Mouse (Mus musculus): Measurements from ENCODE around the gene Flt3. TPM values are rescaled to one million over a fixed set of nuclear protein-coding genes. Genes with fewer than 3 reads are reported as not detected.

The Flt3 gene
- polyA plus RNA-seq, 1 experiment from 2014 or later, result 1.9 TPM

GRCm38 (mm10) chr5:147395050-147395449 lies 5.2 kb downstream of the Flt3 start:
- 35% methylated on average over 1 of the region's 1 CpGs for WGBS
- H3K4me2 ChIP-seq (ENCODE audit: low read depth, low read length), result no peak overlapping the region
- no peak overlapping the region for H3K9ac ChIP-seq (replicated peaks; ENCODE audit: low read depth, low read length)
- no peaks in the 10 kb centered on the region for H3K36me3 ChIP-seq (ENCODE audit: control insufficient read depth, insufficient read depth, low read length)
- H3K27ac ChIP-seq (ENCODE audit: low read depth, low read length), result no peak overlapping the region
- no peak for ATAC-seq (ENCODE audit: low read depth)
- H3K27me3 ChIP-seq (ENCODE audit: control insufficient read depth, insufficient read depth, low read length), result peaks cover 14% of the 10 kb centered on the region; the same call in 1 of the 2 replicates
- H3K4me3 ChIP-seq (ENCODE audit: low read depth, low read length), result no peak overlapping the region
- H3K4me1 ChIP-seq (ENCODE audit: control insufficient read depth, insufficient read depth, low read length), result no peaks in the 10 kb centered on the region
- no peaks in the 10 kb centered on the region for H3K9me3 ChIP-seq (ENCODE audit: control insufficient read depth, low read length)

DNA sequence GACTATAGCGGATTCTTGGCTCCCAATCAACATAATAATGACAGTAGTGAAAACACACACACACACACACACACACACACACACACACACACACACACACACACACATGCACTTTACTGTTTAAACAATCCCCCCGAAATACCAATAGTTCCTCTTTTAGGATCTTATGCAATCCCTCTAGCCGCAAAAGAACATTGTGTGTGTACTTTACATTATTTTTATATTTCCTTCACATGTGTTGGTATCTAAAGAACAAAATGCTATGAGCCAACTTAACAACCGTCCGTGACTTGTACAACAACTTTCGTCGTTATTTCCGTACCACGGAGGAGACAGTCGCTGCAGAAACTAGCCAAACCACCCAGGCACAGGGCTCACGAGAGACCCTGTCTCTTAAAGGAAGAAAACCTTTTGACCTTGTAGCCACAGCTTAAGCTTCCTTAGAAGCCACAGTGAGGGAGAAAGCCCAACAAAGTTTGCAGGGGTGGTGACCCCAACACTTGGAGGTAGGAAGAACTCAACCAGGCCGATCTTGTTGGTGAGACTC lies 7.5 kb downstream of the Flt3 start:
- no peaks in the 10 kb centered on the region for H3K9me3 ChIP-seq (ENCODE audit: control insufficient read depth, low read length)
- WGBS, result 89% methylated on average over 12 of the region's 12 CpGs
- no peaks in the 10 kb centered on the region for H3K4me1 ChIP-seq (ENCODE audit: control insufficient read depth, insufficient read depth, low read length)
- H3K36me3 ChIP-seq (ENCODE audit: control insufficient read depth, insufficient read depth, low read length), result no peaks in the 10 kb centered on the region
- no peak overlapping the region for H3K4me3 ChIP-seq (ENCODE audit: low read depth, low read length)
- no peak overlapping the region for H3K9ac ChIP-seq (replicated peaks; ENCODE audit: low read depth, low read length)
- H3K27ac ChIP-seq (ENCODE audit: low read depth, low read length), result no peak overlapping the region
- H3K4me2 ChIP-seq (ENCODE audit: low read depth, low read length), result no peak overlapping the region
- H3K27me3 ChIP-seq (ENCODE audit: control insufficient read depth, insufficient read depth, low read length), result no peaks in the 10 kb centered on the region
- ATAC-seq (ENCODE audit: low read depth), result no peak

- 50% methylated on average over 2 of the region's 2 CpGs for WGBS
- ATAC-seq (ENCODE audit: low read depth), result no peak
- H3K36me3 ChIP-seq (ENCODE audit: control insufficient read depth, insufficient read depth, low read length), result no peaks in the 10 kb centered on the region
Observed at GRCm38 (mm10) chr5:147390772-147391171, 9.5 kb downstream of the Flt3 start.

GRCm38 (mm10) chr5:147389052-147389451 lies 11.2 kb downstream of the Flt3 start:
- Histone ChIP-seq H3K4me1 (ENCODE audit: control insufficient read depth, insufficient read depth, low read length) (no peaks in the 10 kb centered on the region), H3K4me2 (ENCODE audit: low read depth, low read length) (no peak overlapping the region), H3K27ac (ENCODE audit: low read depth, low read length) (no peak overlapping the region), H3K27me3 (ENCODE audit: control insufficient read depth, insufficient read depth, low read length) (no peaks in the 10 kb centered on the region), H3K9me3 (ENCODE audit: control insufficient read depth, low read length) (no peaks in the 10 kb centered on the region), H3K36me3 (ENCODE audit: control insufficient read depth, insufficient read depth, low read length) (no peaks in the 10 kb centered on the region), H3K4me3 (ENCODE audit: low read depth, low read length) (no peak overlapping the region), H3K9ac (replicated peaks; ENCODE audit: low read depth, low read length) (no peak overlapping the region)
- ATAC-seq (ENCODE audit: low read depth), result no peak
- 86% methylated on average over 5 of the region's 5 CpGs for whole genome bisulfite sequencing

More at GRCm38 (mm10) chr5:147390772-147391171, 9.5 kb downstream of the Flt3 start:
- Histone ChIP-seq H3K27ac (ENCODE audit: low read depth, low read length) (no peak overlapping the region), H3K9me3 (ENCODE audit: control insufficient read depth, low read length) (no peaks in the 10 kb centered on the region), H3K9ac (replicated peaks; ENCODE audit: low read depth, low read length) (no peak overlapping the region), H3K4me3 (ENCODE audit: low read depth, low read length) (no peak overlapping the region), H3K27me3 (ENCODE audit: control insufficient read depth, insufficient read depth, low read length) (no peaks in the 10 kb centered on the region), H3K4me2 (ENCODE audit: low read depth, low read length) (no peak overlapping the region), H3K4me1 (ENCODE audit: control insufficient read depth, insufficient read depth, low read length) (no peaks in the 10 kb centered on the region)

GRCm38 (mm10) chr5:147388376-147389008 lies 11.8 kb downstream of the Flt3 start:
- Histone ChIP-seq H3K9me3 (ENCODE audit: control insufficient read depth, low read length) (no peaks in the 10 kb centered on the region), H3K27ac (ENCODE audit: low read depth, low read length) (no peak overlapping the region), H3K4me2 (ENCODE audit: low read depth, low read length) (no peak overlapping the region), H3K4me3 (ENCODE audit: low read depth, low read length) (no peak overlapping the region), H3K27me3 (ENCODE audit: control insufficient read depth, insufficient read depth, low read length) (no peaks in the 10 kb centered on the region), H3K9ac (replicated peaks; ENCODE audit: low read depth, low read length) (no peak overlapping the region), H3K4me1 (ENCODE audit: control insufficient read depth, insufficient read depth, low read length) (no peaks in the 10 kb centered on the region), H3K36me3 (ENCODE audit: control insufficient read depth, insufficient read depth, low read length) (no peaks in the 10 kb centered on the region)
- no peak for ATAC-seq (ENCODE audit: low read depth)
- WGBS, result 83% methylated on average over 9 of the region's 9 CpGs

- Histone ChIP-seq H3K27me3 (ENCODE audit: control insufficient read depth, insufficient read depth, low read length) (no peaks in the 10 kb centered on the region), H3K9me3 (ENCODE audit: control insufficient read depth, low read length) (no peaks in the 10 kb centered on the region), H3K9ac (replicated peaks; ENCODE audit: low read depth, low read length) (no peak overlapping the region), H3K4me2 (ENCODE audit: low read depth, low read length) (no peak overlapping the region), H3K36me3 (ENCODE audit: control insufficient read depth, insufficient read depth, low read length) (no peaks in the 10 kb centered on the region), H3K4me1 (ENCODE audit: control insufficient read depth, insufficient read depth, low read length) (no peaks in the 10 kb centered on the region), H3K27ac (ENCODE audit: low read depth, low read length) (no peak overlapping the region), H3K4me3 (ENCODE audit: low read depth, low read length) (no peak overlapping the region)
- ATAC-seq (ENCODE audit: low read depth), result no peak
- WGBS, result 83% methylated on average over 13 of the region's 13 CpGs
Observed at GRCm38 (mm10) chr5:147386865-147387264, 13.4 kb downstream of the Flt3 start.

DNA sequence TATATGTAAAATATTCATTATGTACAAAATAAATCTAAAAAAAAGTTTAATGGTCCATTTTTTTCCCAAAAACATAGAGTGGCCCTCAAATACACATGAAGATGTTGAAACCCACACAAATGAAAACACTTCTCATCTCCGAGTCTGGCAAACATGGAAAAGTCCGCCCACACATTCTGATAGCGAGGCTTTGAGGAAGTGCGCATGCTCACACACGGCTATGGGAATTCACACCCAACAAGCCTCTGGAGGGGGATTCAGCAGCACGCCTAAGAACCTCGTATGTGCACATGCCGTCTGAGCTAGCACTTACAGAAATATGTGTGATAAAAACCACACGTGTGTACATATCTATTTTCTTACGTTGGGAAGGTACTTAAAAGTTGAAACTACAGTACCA lies 18.9 kb downstream of the Flt3 start:
- WGBS, result 92% methylated on average over 10 of the region's 10 CpGs
- Histone ChIP-seq H3K9ac (replicated peaks; ENCODE audit: low read depth, low read length) (no peak overlapping the region), H3K27ac (ENCODE audit: low read depth, low read length) (no peak overlapping the region), H3K4me3 (ENCODE audit: low read depth, low read length) (no peak overlapping the region), H3K27me3 (ENCODE audit: control insufficient read depth, insufficient read depth, low read length) (no peaks in the 10 kb centered on the region), H3K4me2 (ENCODE audit: low read depth, low read length) (no peak overlapping the region), H3K9me3 (ENCODE audit: control insufficient read depth, low read length) (no peaks in the 10 kb centered on the region), H3K4me1 (ENCODE audit: control insufficient read depth, insufficient read depth, low read length) (no peaks in the 10 kb centered on the region), H3K36me3 (ENCODE audit: control insufficient read depth, insufficient read depth, low read length) (no peaks in the 10 kb centered on the region)
- ATAC-seq (ENCODE audit: low read depth), result no peak

- no peak overlapping the region for H3K9ac ChIP-seq (replicated peaks; ENCODE audit: low read depth, low read length)
- no peak for ATAC-seq (ENCODE audit: low read depth)
- H3K4me1 ChIP-seq (ENCODE audit: control insufficient read depth, insufficient read depth, low read length), result no peaks in the 10 kb centered on the region
- H3K36me3 ChIP-seq (ENCODE audit: control insufficient read depth, insufficient read depth, low read length), result no peaks in the 10 kb centered on the region
- H3K4me2 ChIP-seq (ENCODE audit: low read depth, low read length), result no peak overlapping the region
- H3K9me3 ChIP-seq (ENCODE audit: control insufficient read depth, low read length), result no peaks in the 10 kb centered on the region
- WGBS, result 86% methylated on average over 3 of the region's 3 CpGs
- no peak overlapping the region for H3K27ac ChIP-seq (ENCODE audit: low read depth, low read length)
- H3K4me3 ChIP-seq (ENCODE audit: low read depth, low read length), result no peak overlapping the region
- no peaks in the 10 kb centered on the region for H3K27me3 ChIP-seq (ENCODE audit: control insufficient read depth, insufficient read depth, low read length)
Observed at GRCm38 (mm10) chr5:147379481-147379880, 20.8 kb downstream of the Flt3 start.

GRCm38 (mm10) chr5:147370276-147370675 lies 30.0 kb downstream of the Flt3 start:
- 79% methylated on average over 8 of the region's 8 CpGs for WGBS
- Histone ChIP-seq H3K4me3 (ENCODE audit: low read depth, low read length) (no peak overlapping the region), H3K27me3 (ENCODE audit: control insufficient read depth, insufficient read depth, low read length) (no peaks in the 10 kb centered on the region), H3K27ac (ENCODE audit: low read depth, low read length) (no peak overlapping the region), H3K36me3 (ENCODE audit: control insufficient read depth, insufficient read depth, low read length) (no peaks in the 10 kb centered on the region), H3K4me2 (ENCODE audit: low read depth, low read length) (no peak overlapping the region), H3K9me3 (ENCODE audit: control insufficient read depth, low read length) (no peaks in the 10 kb centered on the region), H3K4me1 (ENCODE audit: control insufficient read depth, insufficient read depth, low read length) (no peaks in the 10 kb centered on the region), H3K9ac (replicated peaks; ENCODE audit: low read depth, low read length) (no peak overlapping the region)
- no peak for ATAC-seq (ENCODE audit: low read depth)

Data from neural tube, embryonic 14.5 days (tissue).